Mouse (Mus musculus): ENCODE data around the gene Mmp9.

Mmp9 gene

GRCm38 (mm10) chr2:164991808-164992207 lies 51.2 kb downstream of the Mmp9 start:
- no peak for DNase-seq (ENCODE audit: low spot score in 2 of 2)

GRCm38 (mm10) chr2:164994156-164994555 lies 53.6 kb downstream of the Mmp9 start:
- DNase-seq (ENCODE audit: low spot score in 2 of 2) = no peak

- DNase-seq (ENCODE audit: low spot score in 2 of 2) = peak; percentile 74 to 79
Measured at GRCm38 (mm10) chr2:164994659-164995428, 54.3 kb downstream of the Mmp9 start.

- DNase-seq (ENCODE audit: low spot score in 2 of 2) = no peak
Measured at GRCm38 (mm10) chr2:164995976-164996375, 55.4 kb downstream of the Mmp9 start.

GRCm38 (mm10) chr2:164996848-164997720 lies 56.5 kb downstream of the Mmp9 start:
- DNase-seq (ENCODE audit: low spot score in 2 of 2) = no peak

- DNase-seq (ENCODE audit: low spot score in 2 of 2) = no peak
Measured at GRCm38 (mm10) chr2:164997721-164998428, 57.3 kb downstream of the Mmp9 start.

- no peak for DNase-seq (ENCODE audit: low spot score in 2 of 2)
Measured at GRCm38 (mm10) chr2:165001958-165002357, 61.4 kb downstream of the Mmp9 start.

GRCm38 (mm10) chr2:165003108-165003507 lies 62.5 kb downstream of the Mmp9 start:
- no peak for DNase-seq (ENCODE audit: low spot score in 2 of 2)

GRCm38 (mm10) chr2:165004237-165004636 lies 63.7 kb downstream of the Mmp9 start:
- DNase-seq (ENCODE audit: low spot score in 2 of 2) = no peak
